Mouse (Mus musculus) left cerebral cortex, adult 9 months (tissue): ENCODE results near the gene Ccdc194.
"Not testable (repeated sequence)": the region's sequence is repeated elsewhere in the genome, so short reads cannot be mapped to it uniquely, and the experiment has no call there.

Experiments
- DNase-seq, 2 experiments: peaks; one replicate each; pipeline ENCODE4 v3.0.0; 2022; ENCODE audit warnings: low spot score in 2 of 2

Gene Ccdc194

DNA sequence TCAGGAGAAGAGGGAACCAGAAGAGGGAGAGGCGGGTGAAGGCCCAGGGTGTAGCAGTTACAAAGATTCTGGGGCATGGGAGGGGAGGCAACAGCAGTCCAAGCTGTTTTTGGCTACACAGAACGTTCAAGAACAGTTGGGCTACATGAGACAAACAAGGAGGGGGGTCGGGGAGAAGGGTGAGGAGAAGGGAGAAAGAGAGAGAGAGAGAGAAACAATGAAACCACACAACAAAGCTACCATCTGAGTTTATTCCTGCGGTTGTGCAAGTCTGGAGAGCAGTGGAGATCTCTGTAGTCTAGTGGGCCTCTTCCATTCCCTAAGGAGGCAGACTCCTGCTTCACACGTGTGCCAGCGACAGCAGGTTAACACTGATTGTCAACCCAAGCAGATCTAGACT lies 28.5 kb upstream of the Ccdc194 start:
- no peak for DNase-seq

DNA sequence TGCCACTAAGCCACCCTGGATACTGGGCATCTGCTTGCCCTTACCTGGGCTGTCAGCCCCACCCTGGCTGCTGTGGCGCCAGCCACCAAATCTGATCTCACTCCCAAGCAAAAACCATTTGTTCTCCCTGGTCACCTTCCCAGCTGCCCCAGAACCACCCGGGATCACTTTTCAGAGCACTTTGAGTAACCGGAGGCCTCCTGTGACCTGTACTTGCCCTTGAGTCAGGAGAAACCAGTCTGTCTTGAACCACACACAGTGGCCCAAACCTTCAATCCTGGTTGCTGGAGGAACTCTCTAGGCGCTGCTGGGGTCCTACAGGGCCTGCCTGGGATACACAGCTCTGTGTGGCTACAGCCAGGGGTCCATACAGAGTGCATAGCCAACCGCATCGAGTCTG lies 27.3 kb upstream of the Ccdc194 start:
- no peak for DNase-seq

GRCm38 (mm10) chr8:71550754-71551153 lies 25.2 kb upstream of the Ccdc194 start:
- no peak for DNase-seq

DNA sequence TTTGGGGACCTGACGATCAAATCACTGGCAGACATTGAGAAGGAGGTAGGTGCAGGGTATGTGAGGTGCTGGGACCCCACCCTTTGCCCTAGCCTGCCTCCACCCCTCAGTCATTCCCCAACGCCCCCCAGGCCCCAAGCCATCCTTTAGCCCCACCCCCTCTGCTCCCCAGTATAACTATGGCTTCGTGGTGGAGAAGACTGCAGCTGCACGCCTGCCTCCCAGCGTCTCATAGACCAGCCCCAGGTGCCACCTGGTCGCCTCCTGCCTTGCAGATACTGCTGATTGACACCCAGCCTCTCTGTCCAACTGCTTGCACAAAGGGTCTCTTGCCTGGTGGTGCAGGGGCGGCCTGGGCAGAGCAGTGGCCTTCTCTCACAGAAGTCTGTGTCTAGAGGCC lies 22.1 kb upstream of the Ccdc194 start:
- no peak for DNase-seq

DNA sequence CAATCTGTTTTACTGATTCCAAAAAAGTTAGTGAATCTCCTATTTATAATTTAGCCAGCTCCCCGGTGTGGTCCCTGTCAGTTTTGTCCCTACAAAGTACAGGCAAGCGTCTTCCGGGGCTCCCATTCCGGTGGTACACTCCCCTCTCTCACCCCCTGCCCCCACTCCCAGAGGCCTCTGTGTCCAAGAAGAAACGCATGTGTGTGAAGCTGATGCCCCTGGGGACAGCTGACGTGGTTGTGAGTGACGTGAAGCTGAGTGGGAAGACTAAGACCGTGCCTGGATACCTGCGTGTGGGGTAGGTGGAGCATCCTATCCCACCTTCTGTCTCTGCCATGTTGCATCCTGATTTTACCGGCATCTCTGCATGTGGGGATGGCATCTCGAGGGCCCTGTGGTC lies 19.5 kb upstream of the Ccdc194 start:
- no peak for DNase-seq

- DNase-seq = no peak
These were observed 18.2 kb upstream of the Ccdc194 start for GRCm38 (mm10) chr8:71543755-71544154.

DNA sequence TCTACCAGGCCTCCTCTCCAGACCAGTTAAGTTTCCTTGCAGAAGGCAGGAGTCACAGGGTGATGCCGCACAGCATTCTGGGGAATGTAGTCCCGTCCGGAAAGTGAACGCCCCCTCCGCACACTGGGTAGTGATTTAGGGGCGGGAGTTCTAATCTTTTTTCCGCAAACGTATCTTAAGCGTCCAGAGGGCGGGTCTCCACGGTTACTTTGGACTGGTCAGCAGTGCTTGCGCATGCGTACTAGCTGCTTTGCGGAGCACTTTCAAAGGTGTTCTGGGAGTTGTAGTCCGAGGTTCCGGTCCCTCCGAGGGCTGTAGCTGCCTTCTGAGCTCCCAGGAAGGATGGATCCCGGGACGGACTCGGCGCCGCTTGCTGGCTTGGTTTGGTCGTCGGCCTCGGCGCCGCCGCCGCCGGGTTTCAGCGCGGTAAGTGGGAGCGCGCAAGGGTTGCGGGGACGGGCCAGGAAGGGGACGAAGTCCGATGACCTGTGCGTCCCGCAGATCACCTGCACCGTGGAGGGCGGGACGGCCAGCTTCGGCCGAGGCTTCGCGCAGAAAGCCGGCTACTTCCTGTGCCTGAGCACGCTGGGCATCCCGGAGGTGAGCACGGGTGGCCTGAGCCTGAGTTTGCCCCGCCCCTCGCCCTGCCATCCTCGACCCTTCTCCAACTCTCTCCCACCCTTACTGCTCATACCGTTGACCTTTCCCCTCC lies 17.3 kb upstream of the Ccdc194 start, which contains the start of gene Mvb12a:
TSS of gene Mvb12a (plus strand) at position 291 of the 712 bp plus-strand sequence.
- DNase-seq = peak; percentile 97 to 99

DNA sequence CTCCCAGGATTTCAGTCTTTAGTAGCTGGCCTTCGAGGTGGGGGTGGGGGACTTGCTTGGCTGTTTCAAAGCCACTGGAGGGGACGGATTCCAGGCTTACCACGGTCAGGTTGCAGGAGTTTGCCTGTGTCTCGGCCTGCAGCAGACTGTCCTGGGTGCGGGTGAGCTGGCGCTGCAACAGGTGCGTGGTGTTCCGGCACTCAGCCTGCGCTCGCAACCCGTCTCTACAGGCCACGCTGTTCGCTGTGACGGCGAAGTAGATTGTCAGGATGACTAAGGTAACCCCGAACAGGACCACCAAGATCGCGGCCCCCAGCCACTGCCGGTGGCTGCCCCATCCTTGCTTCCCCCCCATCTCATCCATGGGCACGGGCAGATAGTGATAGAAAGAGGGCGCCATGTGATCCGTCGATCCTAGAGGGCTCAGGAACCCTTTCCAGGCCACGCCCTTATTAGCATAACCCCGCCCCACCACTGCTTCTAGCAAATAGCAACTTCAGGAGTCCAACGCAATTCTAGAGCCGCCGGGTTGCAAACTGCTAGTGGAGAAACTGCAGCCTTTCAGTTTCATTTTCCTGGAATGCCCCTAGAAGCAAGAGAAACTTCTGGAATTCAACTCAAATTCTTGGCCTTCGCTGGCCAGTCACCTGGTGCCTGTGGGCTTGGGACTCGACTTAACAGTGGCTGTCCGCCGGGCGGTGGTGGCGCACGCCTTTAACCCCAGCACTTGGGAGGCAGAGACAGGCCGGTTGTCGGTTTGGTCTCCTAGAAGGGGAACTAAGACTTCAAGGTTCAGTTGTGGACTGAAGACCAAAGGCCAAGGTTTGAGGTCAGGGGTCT lies 11.7 kb upstream of the Ccdc194 start, which contains the start of gene Bst2:
TSS of gene Bst2 (minus strand) at position 429 of the 840 bp plus-strand sequence.
- DNase-seq = peak in 1 of 2 experiments; percentile 53

DNA sequence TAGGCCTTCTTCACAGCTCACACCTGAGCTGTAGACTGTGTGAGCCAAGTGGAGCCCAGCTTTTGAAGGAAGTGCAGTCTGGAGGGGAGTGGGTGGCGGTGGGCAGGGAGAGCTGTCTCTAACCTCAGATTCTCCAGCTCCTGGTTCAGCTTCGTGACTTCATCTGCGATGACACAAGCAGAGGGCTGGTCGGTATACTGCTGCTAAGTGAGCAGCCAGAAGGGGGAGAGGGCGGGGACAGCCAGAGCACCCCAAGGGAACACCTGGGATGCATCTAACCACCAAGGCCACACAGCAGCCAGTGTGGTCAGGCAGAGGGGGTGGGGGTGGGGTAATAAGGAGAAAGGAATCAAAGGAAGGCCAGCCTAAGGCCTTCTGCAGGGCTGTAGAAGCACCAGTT lies 10.2 kb upstream of the Ccdc194 start:
- DNase-seq = no peak

DNA sequence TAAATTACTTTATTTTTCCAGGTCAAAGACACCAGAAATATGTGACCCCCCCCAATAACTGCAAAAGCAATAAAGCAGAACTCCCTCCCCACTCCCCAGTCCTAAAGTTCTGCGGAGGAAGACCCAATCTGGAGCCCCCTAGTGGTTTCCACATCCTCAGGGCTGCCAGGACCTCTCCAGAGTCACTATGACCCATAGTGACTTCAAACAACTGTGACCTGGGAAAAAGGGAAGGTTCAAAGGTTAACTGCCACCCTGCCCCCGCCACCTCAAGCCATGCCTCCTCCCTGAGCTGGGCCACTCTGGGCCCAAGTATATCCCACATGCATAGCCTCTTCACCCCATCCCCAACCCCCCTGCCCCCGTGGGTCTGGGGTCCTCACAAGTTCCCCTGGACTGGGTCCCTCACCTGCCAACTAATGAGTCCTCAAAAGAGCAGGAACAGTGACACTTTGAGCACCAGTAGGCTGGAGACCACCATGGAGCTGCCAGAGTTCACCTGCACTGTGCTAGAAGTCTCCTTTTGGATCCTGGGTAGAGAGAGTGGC lies 8.8 kb upstream of the Ccdc194 start:
- no peak for DNase-seq

DNA sequence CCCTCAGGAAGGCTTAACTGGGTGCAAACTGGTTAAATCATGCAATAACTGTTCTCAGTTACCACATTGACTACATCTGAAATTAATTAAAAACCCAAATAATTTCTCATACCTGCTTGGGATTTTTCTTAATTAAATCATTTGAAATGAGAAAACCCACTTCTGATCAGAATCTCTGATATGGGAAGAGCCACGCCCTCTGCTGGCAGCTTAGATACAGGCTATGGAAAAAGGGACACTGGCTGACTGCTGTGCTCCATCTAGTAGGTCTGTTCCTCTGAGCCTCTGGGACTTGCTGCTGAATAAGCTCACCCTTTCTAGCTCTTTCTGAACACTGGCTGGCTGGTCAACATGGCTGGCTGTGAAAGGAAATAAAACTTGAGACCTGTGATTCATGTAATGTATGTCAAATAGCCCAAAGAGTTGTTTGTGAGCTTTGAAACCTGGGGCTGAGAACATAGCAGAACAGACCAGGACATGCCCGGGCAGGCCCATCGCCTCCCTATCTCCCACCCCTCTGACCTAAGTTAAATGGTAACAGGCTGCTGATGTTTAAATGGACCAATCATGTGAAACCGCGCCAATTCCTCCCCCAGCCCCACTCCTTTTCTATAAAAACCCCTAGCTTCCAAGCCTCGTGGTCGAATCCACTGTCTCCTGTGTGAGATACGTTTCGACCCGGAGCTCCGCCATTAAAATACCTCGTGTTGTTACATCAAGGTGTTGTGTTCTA lies 5.4 kb upstream of the Ccdc194 start:
- peak in 1 of 2 experiments; percentile 55 for DNase-seq

- no peak for DNase-seq
These were observed 3.0 kb upstream of the Ccdc194 start for GRCm38 (mm10) chr8:71528362-71529073.

DNA sequence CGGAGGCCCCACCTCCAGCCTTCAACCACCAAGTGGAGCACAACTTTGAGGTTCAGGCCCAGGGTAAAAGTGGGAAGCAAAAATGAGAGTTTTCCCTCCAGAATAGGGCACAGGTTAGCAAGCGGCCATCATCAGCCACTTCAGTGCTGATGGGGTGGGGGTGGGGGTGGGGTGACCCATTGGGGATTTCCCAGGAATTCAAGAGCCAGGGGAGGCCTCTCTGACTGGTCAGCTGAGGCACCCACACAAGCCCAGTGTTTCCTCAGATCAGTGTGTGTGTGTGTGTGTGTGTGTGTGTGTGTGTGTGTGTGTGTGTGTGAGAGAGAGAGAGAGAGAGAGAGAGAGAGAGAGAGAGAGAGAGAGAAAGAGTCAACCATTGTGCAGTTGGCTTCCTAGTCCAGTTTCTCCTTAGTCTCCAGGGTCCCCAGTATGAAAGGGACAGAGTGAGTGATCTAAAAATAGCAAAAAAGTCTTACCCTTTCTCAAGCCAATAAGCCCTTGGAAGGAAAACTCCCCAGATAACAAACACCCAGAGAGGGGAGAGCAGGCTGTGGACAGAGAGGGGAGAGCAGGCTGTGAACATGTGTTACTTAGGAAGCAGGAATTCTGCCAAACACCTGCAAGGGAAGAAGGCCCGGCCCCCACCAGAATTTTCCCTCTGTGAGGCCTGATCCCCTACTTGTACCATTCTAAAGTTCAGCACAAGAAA lies 1.8 kb upstream of the Ccdc194 start:
- no peak for DNase-seq

GRCm38 (mm10) chr8:71526272-71526671 lies 761 bp upstream of the Ccdc194 start:
- no peak for DNase-seq

DNA sequence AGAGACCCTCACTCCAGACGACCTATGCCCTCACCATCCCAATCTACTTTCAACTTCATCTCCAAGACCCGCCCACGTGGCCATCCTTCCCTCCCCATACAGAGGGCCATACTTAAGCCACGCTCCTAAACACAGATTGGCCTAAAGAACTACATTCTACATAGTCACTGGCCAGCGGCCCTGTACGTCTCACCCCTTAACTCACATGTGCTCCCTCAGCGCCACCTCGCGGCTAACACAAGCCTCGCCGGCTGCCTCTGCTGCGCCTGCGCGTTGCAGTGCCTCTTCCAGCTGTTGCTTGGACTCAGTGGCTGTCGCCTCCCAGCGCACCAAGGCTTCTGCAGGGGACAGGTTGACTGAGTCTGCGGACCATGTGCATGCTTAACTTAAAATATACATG lies 3.9 kb downstream of the Ccdc194 start:
- DNase-seq = peak; percentile 74 to 94

DNA sequence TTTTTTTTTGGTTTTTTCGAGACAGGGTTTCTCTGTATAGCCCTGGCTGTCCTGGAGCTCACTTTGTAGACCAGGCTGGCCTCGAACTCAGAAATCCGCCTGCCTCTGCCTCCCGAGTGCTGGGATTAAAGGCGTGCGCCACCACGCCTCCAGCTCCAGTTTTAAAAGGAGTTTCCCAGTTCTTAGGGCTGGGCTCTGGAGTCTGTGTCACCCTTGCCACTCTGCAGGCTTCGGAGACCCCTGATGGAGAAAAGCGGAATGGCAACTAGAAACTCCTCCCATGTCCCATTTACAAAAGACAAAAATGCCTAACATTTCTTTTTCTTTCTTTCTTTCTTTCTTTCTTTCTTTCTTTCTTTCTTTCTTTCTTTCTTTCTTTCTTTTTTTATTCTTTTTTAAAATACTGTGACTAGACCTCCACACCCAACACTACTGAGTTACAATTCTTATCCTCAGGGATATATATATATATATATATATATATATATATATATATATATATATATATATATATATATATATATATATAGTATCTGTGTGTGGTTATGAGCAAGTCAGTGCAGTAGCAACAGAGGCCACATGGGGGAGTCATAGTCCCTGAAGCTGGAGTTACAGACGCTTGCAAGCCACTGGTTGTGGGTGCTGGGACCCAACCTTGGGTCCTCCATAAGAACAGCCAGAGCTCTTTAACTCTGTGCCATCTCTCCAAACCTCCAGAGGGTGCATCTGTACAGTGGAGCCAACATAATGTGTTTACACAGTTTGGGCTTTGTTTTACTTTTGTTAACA lies 6.3 kb downstream of the Ccdc194 start:
- DNase-seq = not testable (repeated sequence)

- no peak for DNase-seq
These were observed 8.7 kb downstream of the Ccdc194 start for GRCm38 (mm10) chr8:71516786-71517185.

- DNase-seq = no peak
These were observed 10.5 kb downstream of the Ccdc194 start for GRCm38 (mm10) chr8:71515043-71515442.

DNA sequence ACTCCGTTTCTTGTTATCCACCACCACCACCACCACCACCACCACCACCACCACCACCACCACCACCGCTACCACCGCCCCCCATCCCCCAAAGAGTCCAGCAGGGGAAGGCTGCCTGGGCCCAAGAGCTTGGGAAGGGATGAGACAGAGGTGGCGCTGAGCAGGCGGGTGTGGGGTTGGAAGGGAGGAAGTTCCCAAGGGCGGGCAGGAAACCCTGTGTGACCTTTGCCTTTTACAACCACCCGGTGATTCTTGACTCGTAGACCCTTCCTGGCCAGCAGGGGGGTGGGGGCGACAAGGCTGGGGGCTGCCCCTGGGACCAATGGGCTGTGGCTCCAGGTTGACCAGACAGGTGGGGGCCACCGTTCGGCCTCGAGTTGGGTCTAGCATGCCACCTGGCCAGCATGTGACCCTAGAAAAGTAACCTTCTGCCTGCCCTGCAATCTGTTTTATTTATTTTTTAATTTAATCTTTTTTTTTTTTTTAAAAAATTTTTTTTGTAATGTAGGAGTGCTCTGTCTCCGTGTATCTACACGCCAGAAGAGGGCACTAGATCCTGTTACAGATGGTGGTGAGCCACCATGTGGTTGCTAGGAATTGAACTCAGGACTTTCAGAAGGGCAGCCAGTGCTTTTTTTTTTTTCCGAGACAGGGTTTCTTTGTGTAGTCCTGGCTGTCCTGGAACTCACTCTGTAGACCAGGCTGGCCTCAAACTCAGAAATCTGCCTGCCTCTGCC lies 12.3 kb downstream of the Ccdc194 start:
- no peak for DNase-seq
